Mouse (Mus musculus): Measurements from ENCODE around the gene Cers6. TPM values are rescaled to one million over a fixed set of nuclear protein-coding genes. Genes with fewer than 3 reads are reported as not detected.

The Cers6 gene
- polyA plus RNA-seq, 1 experiment = 0.04 TPM

- TF ChIP-seq GATA1 (IDR thresholded peaks at IDR 0.05; ENCODE audit: low read length) (no peak), TAL1 (IDR thresholded peaks at IDR 0.05; ENCODE audit: low read length) (no peak)
- no peak overlapping the region for H3K4me3 ChIP-seq (replicated peaks)
- no peaks in the 10 kb centered on the region for H3K36me3 ChIP-seq (ENCODE audit: control insufficient read depth)
- H3K9me3 ChIP-seq (ENCODE audit: control insufficient read depth, low read length) = no peaks in the 10 kb centered on the region
- H3K27me3 ChIP-seq (ENCODE audit: control insufficient read depth) = no peaks in the 10 kb centered on the region
- H3K4me1 ChIP-seq (ENCODE audit: control insufficient read depth) = peaks cover 6% of the 10 kb centered on the region
Observed at GRCm38 (mm10) chr2:68873653-68874441, 12.6 kb downstream of the Cers6 start.

GRCm38 (mm10) chr2:68874575-68874974 is 13.3 kb downstream of the Cers6 start:
- Histone ChIP-seq H3K9me3 (ENCODE audit: control insufficient read depth, low read length) (no peaks in the 10 kb centered on the region), H3K36me3 (ENCODE audit: control insufficient read depth) (no peaks in the 10 kb centered on the region), H3K4me1 (ENCODE audit: control insufficient read depth) (peaks cover 6% of the 10 kb centered on the region), H3K4me3 (replicated peaks) (no peak overlapping the region), H3K27me3 (ENCODE audit: control insufficient read depth) (no peaks in the 10 kb centered on the region)
- no peak for TF ChIP-seq GATA1 (IDR thresholded peaks at IDR 0.05; ENCODE audit: low read length)
- TF ChIP-seq TAL1 (IDR thresholded peaks at IDR 0.05; ENCODE audit: low read length) = no peak

DNA sequence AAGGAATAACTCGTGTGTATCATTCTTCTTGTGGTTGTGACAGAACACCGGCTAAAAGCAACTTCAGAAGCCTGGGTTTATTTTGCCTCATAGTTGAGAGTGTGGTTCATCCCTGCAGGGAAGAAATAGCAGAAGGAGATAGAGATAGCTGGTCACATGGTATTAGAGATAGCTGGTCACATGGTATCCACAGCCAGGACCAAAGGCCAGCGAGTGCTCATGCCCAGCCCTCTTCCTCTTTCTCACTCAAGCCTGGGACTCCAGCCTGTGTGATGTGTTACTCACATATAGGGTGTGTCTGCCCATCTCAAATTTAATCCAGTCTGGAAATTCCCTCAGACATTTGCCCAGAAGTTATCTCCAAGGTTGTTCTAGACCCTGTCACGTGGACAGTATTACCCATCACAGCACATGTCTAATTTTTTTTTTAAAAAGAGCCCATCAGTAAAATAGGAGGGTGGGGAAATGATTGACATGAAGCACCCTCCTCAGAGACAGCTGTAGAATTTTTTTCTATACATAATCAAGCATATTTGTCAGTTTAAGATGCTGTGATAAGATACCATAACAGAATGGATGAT is 17.9 kb downstream of the Cers6 start:
- Histone ChIP-seq H3K9me3 (ENCODE audit: control insufficient read depth, low read length) (no peaks in the 10 kb centered on the region), H3K27me3 (ENCODE audit: control insufficient read depth) (no peaks in the 10 kb centered on the region), H3K4me1 (ENCODE audit: control insufficient read depth) (no peaks in the 10 kb centered on the region), H3K4me3 (replicated peaks) (no peak overlapping the region), H3K36me3 (ENCODE audit: control insufficient read depth) (no peaks in the 10 kb centered on the region)
- TF ChIP-seq GATA1 (IDR thresholded peaks at IDR 0.05; ENCODE audit: low read length) = no peak
- TF ChIP-seq TAL1 (IDR thresholded peaks at IDR 0.05; ENCODE audit: low read length) = no peak

DNA sequence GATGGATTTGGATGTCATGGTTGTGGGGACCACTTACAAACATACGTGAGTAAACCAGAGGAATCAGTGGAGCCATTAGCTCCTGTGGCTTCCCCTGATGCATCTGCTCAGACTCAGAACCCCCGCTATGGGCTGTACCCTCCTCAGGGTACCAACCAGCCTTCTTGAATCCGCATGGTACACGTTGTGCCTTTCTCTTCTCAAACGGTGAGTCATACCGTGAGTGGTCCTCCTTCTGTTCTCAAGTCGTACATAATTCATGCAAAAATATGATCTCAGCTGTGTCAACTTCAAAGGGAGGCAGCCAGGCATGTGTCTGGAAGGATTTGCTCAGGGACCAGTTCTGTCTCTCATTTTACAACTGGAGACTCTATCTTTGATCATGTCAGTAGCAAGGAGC is 23.3 kb downstream of the Cers6 start:
- no peaks in the 10 kb centered on the region for H3K27me3 ChIP-seq (ENCODE audit: control insufficient read depth)
- no peaks in the 10 kb centered on the region for H3K36me3 ChIP-seq (ENCODE audit: control insufficient read depth)
- H3K9me3 ChIP-seq (ENCODE audit: control insufficient read depth, low read length) = no peaks in the 10 kb centered on the region
- TF ChIP-seq TAL1 (IDR thresholded peaks at IDR 0.05; ENCODE audit: low read length) (no peak), GATA1 (IDR thresholded peaks at IDR 0.05; ENCODE audit: low read length) (no peak)
- H3K4me3 ChIP-seq (replicated peaks) = no peak overlapping the region
- no peaks in the 10 kb centered on the region for H3K4me1 ChIP-seq (ENCODE audit: control insufficient read depth)

DNA sequence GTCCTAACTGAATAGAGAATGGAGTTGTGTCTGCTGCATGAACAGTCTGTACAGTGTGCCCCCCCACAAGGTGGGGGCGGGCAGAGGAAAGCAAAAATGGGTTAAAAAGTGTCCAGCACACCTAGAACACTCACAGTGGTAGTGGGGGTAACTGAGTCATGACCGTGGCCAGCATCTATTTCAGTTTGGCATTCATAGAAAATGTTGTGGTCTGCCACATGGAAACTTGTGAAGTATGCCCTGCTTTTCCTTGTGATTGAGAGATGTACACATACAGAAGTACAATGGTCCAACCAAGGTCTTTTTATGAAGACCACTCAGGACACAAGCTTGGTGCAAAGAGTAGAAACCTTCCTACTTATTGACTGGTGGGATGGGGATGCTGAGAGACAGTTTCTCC is 24.0 kb downstream of the Cers6 start:
- H3K27me3 ChIP-seq (ENCODE audit: control insufficient read depth) = no peaks in the 10 kb centered on the region
- H3K36me3 ChIP-seq (ENCODE audit: control insufficient read depth) = no peaks in the 10 kb centered on the region
- no peak for TF ChIP-seq GATA1 (IDR thresholded peaks at IDR 0.05; ENCODE audit: low read length)
- TF ChIP-seq TAL1 (IDR thresholded peaks at IDR 0.05; ENCODE audit: low read length) = no peak
- no peaks in the 10 kb centered on the region for H3K4me1 ChIP-seq (ENCODE audit: control insufficient read depth)
- H3K9me3 ChIP-seq (ENCODE audit: control insufficient read depth, low read length) = no peaks in the 10 kb centered on the region
- H3K4me3 ChIP-seq (replicated peaks) = no peak overlapping the region

DNA sequence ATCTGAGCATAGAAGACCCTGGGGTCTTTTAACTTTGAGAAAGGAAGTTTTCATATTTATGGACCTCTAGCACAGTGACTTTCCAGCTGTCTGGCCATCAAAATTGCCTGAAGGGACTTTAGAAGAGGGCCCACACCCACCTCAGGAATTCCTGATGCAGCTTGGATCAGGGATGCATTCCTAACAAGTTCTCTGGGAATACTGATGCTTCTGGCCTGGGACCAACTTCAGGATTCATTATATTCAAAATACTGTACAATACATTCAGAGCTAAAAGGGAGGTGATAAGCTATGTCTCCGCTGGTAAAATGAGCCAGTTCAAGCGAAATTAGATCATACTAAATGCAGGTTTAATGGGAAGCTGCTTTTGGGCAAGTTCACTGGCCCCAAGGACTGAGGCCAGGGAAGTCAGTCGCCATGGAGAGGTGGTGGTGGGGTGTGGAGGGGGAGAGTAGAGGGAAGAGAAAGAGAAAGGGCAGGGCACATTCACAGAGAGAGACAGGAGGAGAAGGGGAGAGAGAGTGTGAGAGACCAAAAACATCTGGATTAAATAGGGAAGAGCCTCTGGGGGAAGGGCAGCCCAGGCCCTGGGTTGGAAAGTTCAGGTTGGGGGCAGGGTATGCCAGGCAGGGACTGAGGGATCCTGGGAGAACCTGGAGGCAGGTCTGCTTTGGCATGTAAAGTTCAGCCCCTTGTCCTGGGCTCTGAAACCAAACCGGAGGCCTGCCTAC is 24.7 kb downstream of the Cers6 start:
- Histone ChIP-seq H3K27me3 (ENCODE audit: control insufficient read depth) (no peaks in the 10 kb centered on the region), H3K4me3 (replicated peaks) (no peak overlapping the region), H3K4me1 (ENCODE audit: control insufficient read depth) (no peaks in the 10 kb centered on the region), H3K9me3 (ENCODE audit: control insufficient read depth, low read length) (no peaks in the 10 kb centered on the region), H3K36me3 (ENCODE audit: control insufficient read depth) (no peaks in the 10 kb centered on the region)
- TF ChIP-seq TAL1 (IDR thresholded peaks at IDR 0.05; ENCODE audit: low read length) = no peak
- no peak for TF ChIP-seq GATA1 (IDR thresholded peaks at IDR 0.05; ENCODE audit: low read length)

- TF ChIP-seq TAL1 (IDR thresholded peaks at IDR 0.05; ENCODE audit: low read length) (no peak), GATA1 (IDR thresholded peaks at IDR 0.05; ENCODE audit: low read length) (no peak)
- Histone ChIP-seq H3K36me3 (ENCODE audit: control insufficient read depth) (no peaks in the 10 kb centered on the region), H3K4me1 (ENCODE audit: control insufficient read depth) (no peaks in the 10 kb centered on the region), H3K4me3 (replicated peaks) (no peak overlapping the region), H3K9me3 (ENCODE audit: control insufficient read depth, low read length) (no peaks in the 10 kb centered on the region), H3K27me3 (ENCODE audit: control insufficient read depth) (no peaks in the 10 kb centered on the region)
Observed at GRCm38 (mm10) chr2:68886661-68887060, 25.4 kb downstream of the Cers6 start.

DNA sequence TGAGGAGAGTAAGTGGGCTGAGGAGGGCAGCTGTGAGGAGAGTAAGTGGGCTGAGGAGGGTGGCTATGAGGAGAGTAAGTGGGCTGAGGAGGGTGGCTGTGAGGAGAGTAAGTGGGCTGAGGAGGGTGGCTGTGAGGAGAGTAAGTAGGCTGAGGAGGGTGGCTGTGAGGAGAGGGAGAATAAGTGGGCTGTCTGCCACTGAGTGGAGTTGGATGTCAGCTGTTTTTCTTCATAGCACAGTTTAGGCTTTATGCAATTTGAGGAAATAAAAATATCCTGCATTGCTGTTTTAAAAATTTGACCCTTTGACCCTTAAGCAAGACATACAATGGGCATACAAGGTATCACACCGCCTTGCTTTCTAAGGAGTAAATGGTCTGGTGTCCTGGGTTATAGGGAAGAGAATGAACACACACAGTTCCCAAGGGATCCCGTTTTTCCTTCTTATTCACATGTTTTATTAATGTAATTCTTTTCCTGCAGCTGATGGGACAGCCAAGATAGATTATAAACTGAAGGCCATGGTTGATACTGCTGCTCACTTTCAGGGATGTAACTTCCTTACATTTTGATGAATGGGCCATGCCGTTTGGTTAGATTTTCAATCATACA is 27.0 kb downstream of the Cers6 start:
- Histone ChIP-seq H3K4me1 (ENCODE audit: control insufficient read depth) (no peaks in the 10 kb centered on the region), H3K36me3 (ENCODE audit: control insufficient read depth) (no peaks in the 10 kb centered on the region), H3K4me3 (replicated peaks) (no peak overlapping the region), H3K9me3 (ENCODE audit: control insufficient read depth, low read length) (no peaks in the 10 kb centered on the region), H3K27me3 (ENCODE audit: control insufficient read depth) (no peaks in the 10 kb centered on the region)
- no peak for TF ChIP-seq GATA1 (IDR thresholded peaks at IDR 0.05; ENCODE audit: low read length)
- TF ChIP-seq TAL1 (IDR thresholded peaks at IDR 0.05; ENCODE audit: low read length) = no peak

GRCm38 (mm10) chr2:68889661-68890170 is 28.5 kb downstream of the Cers6 start:
- no peaks in the 10 kb centered on the region for H3K36me3 ChIP-seq (ENCODE audit: control insufficient read depth)
- no peaks in the 10 kb centered on the region for H3K9me3 ChIP-seq (ENCODE audit: control insufficient read depth, low read length)
- TF ChIP-seq TAL1 (IDR thresholded peaks at IDR 0.05; ENCODE audit: low read length) (no peak), GATA1 (IDR thresholded peaks at IDR 0.05; ENCODE audit: low read length) (no peak)
- no peak overlapping the region for H3K4me3 ChIP-seq (replicated peaks)
- no peaks in the 10 kb centered on the region for H3K4me1 ChIP-seq (ENCODE audit: control insufficient read depth)
- H3K27me3 ChIP-seq (ENCODE audit: control insufficient read depth) = no peaks in the 10 kb centered on the region
